Mouse (Mus musculus) myocyte (in vitro differentiated cells): Measurements from ENCODE around the gene Srgap3.

Experiments
- CEBPB ChIP-seq: IDR thresholded peaks from 2 replicates; pipeline ENCODE4 v1.6.1; 2011; ENCODE audit warnings: mild to moderate bottlenecking, moderate library complexity; ENCODE audit not compliant: poor library complexity, insufficient read depth, severe bottlenecking
- E2F4 ChIP-seq: IDR thresholded peaks from one replicate; pipeline ENCODE4 v1.6.1; 2011; ENCODE audit warnings: mild to moderate bottlenecking, control low read depth, moderate library complexity; ENCODE audit not compliant: insufficient read depth
- MAX ChIP-seq: IDR thresholded peaks from one replicate; pipeline ENCODE4 v1.6.1; 2011; ENCODE audit warnings: low read depth, mild to moderate bottlenecking, control low read depth
- MYOD1 ChIP-seq, 3 experiments: IDR thresholded peaks; one replicate each; pipeline ENCODE4 v1.6.1; 2011; ENCODE audit warnings: control low read depth in 2 of 3, low read depth in 2 of 3, mild to moderate bottlenecking in 2 of 3, moderate library complexity in 1 of 3; ENCODE audit not compliant: insufficient read length in 2 of 3, control insufficient read depth in 1 of 3
- MYOG ChIP-seq, 3 experiments: IDR thresholded peaks; one replicate each; pipeline ENCODE4 v1.6.1; 2011; ENCODE audit warnings: control low read depth in 2 of 3, low read depth in 2 of 3, mild to moderate bottlenecking in 2 of 3; ENCODE audit not compliant: insufficient read length in 2 of 3, control insufficient read depth in 1 of 3, insufficient read depth in 1 of 3
- POLR2A ChIP-seq: IDR thresholded peaks from one replicate; pipeline ENCODE4 v1.6.1; 2011; ENCODE audit warnings: low read depth, mild to moderate bottlenecking, control low read depth, moderate library complexity; ENCODE audit not compliant: insufficient read length
- POLR2AphosphoS2 ChIP-seq: IDR thresholded peaks from one replicate; pipeline ENCODE4 v1.6.1; 2011; ENCODE audit warnings: low read depth, control low read depth; ENCODE audit not compliant: insufficient read length
- SRF ChIP-seq: IDR thresholded peaks from one replicate; pipeline ENCODE4 v1.6.1; 2011; ENCODE audit warnings: low read depth; ENCODE audit not compliant: control insufficient read depth, insufficient read length
- TCF12 ChIP-seq: IDR thresholded peaks from one replicate; pipeline ENCODE4 v1.6.1; 2011; ENCODE audit warnings: mild to moderate bottlenecking, control low read depth; ENCODE audit not compliant: poor library complexity, insufficient read depth, severe bottlenecking
- USF1 ChIP-seq: IDR thresholded peaks from one replicate; pipeline ENCODE4 v1.6.1; 2011; ENCODE audit warnings: low read depth, mild to moderate bottlenecking, control low read depth, moderate library complexity

DNA sequence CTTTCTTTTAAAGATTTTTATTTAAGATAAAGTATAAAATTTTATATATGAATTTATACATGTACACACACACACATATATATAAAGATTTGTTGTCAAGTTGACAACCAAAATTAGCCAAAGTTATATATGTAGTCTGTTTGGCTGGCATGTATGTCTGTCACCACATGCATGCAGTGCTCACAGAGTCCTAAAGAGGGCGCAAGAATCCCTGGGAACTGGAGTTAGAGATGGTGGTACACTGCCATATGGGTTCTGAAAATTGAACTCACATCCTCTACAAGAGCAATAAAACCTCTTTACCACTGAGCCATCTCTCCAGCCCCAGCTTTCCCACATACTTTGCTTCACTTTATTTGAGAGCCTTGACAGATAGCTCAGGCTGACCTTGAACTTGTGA lies 48.6 kb upstream of the Srgap3 start:
- no peak for TF ChIP-seq POLR2A
- TF ChIP-seq TCF12: no peak
- no peak for TF ChIP-seq SRF
- TF ChIP-seq MYOG (IDR thresholded peaks at IDR 0.05; ENCODE audit: control insufficient read depth in 1 of 3, insufficient read depth in 1 of 3, insufficient read length in 2 of 3, low read depth in 2 of 3): no peak
- TF ChIP-seq MYOD1 (IDR thresholded peaks at IDR 0.05; ENCODE audit: control insufficient read depth in 1 of 3, insufficient read length in 2 of 3, low read depth in 2 of 3): no peak
- TF ChIP-seq USF1: no peak
- TF ChIP-seq POLR2AphosphoS2: no peak
- TF ChIP-seq E2F4: no peak
- no peak for TF ChIP-seq MAX
- TF ChIP-seq CEBPB: no peak
